Mouse (Mus musculus) intestine, postnatal 0 days (tissue): ENCODE measurements at regions not wholly inside any gene's neighbourhood (a gene's known extent, or its start where the extent isn't known, plus 50 kb on each side); places are given as distances from the start of the nearest gene placed in this dataset.

Experiments
- ATAC-seq: fragments of 200-750 bp; cut with Nextera tagmentation; 2 replicates; pipeline ENCODE4 v1.8.0; 2017; ENCODE audit warnings: mild to moderate bottlenecking, moderate TSS enrichment, moderate library complexity
- H3K27ac ChIP-seq: fragments of 300-500 bp; sonication (generic); 2 replicates; pipeline ENCODE4 v1.5.1; 2014; ENCODE audit warnings: mild to moderate bottlenecking, low read depth, low read length, moderate library complexity
- H3K27me3 ChIP-seq: fragments of 300-500 bp; sonication (generic); replicated peaks from 2 replicates; pipeline ENCODE4 v1.6.1; 2014; ENCODE audit warnings: low read length, mixed read lengths; ENCODE audit not compliant: control insufficient read depth, insufficient read depth
- H3K36me3 ChIP-seq: fragments of 300-500 bp; sonication (generic); 2 replicates; pipeline ENCODE4 v1.6.1; 2014; ENCODE audit warnings: mild to moderate bottlenecking, moderate library complexity; ENCODE audit not compliant: control insufficient read depth, insufficient read depth
- H3K4me1 ChIP-seq: fragments of 300-500 bp; sonication (generic); replicated peaks from 2 replicates; pipeline ENCODE4 v1.6.1; 2014; ENCODE audit warnings: antibody characterized with exemption, low read length, mixed read lengths; ENCODE audit not compliant: control insufficient read depth, insufficient read depth
- H3K4me2 ChIP-seq: fragments of 300-500 bp; sonication (generic); replicated peaks from 2 replicates; pipeline ENCODE4 v1.6.1; 2014; ENCODE audit warnings: low read depth, mild to moderate bottlenecking, moderate library complexity
- H3K4me3 ChIP-seq: fragments of 300-500 bp; sonication (generic); 2 replicates; pipeline ENCODE4 v1.5.1; 2014; ENCODE audit warnings: low read depth, low read length
- H3K9ac ChIP-seq: fragments of 300-500 bp; sonication (generic); 2 replicates; pipeline ENCODE4 v1.6.1; 2014; ENCODE audit warnings: mild to moderate bottlenecking, low read depth, low read length
- H3K9me3 ChIP-seq: fragments of 300-500 bp; sonication (generic); 2 replicates; pipeline ENCODE4 v1.6.1; 2016; ENCODE audit warnings: mixed run types; ENCODE audit not compliant: control insufficient read depth
- CTCF ChIP-seq: sonication (generic); IDR thresholded peaks from 2 replicates; pipeline ENCODE4 v1.5.1; 2016; ENCODE audit warnings: low read depth, mild to moderate bottlenecking, control low read depth, antibody characterized with exemption, moderate library complexity
- WGBS: fragments of 180-500 bp; shearing (Covaris S2); extraction: QIAGEN DNeasy Blood & Tissue Kit; methylation state at CpG from one replicate; pipeline ENCODE4 v1.1.7; 2014; 5-methylcytosine and 5-hydroxymethylcytosine counted together

GRCm38 (mm10) chr13:90342823-90343222 is 253.4 kb upstream of the Xrcc4 start:
- no peaks in the 10 kb centered on the region for H3K36me3 ChIP-seq
- ATAC-seq = no peak

GRCm38 (mm10) chr13:90341597-90342212 is 252.3 kb upstream of the Xrcc4 start:
- Histone ChIP-seq H3K4me3 (no peak overlapping the region), H3K9me3 (no peaks in the 10 kb centered on the region), H3K36me3 (no peaks in the 10 kb centered on the region), H3K9ac (no peak overlapping the region), H3K27ac (no peak overlapping the region), H3K4me1 (no peaks in the 10 kb centered on the region), H3K27me3 (no peaks in the 10 kb centered on the region), H3K4me2 (no peak overlapping the region)
- no peak for TF ChIP-seq CTCF
- WGBS = 51% methylated on average over 8 of the region's 8 CpGs
- ATAC-seq = no peak

More at GRCm38 (mm10) chr13:90342823-90343222, 253.4 kb upstream of the Xrcc4 start:
- Histone ChIP-seq H3K4me2 (no peak overlapping the region), H3K9me3 (no peaks in the 10 kb centered on the region), H3K4me3 (no peak overlapping the region), H3K27ac (no peak overlapping the region), H3K27me3 (no peaks in the 10 kb centered on the region), H3K9ac (no peak overlapping the region), H3K4me1 (no peaks in the 10 kb centered on the region)
- TF ChIP-seq CTCF = no peak
- 62% methylated on average over 4 of the region's 4 CpGs for WGBS

GRCm38 (mm10) chr13:90340647-90341160 is 251.3 kb upstream of the Xrcc4 start:
- H3K4me1 ChIP-seq = no peaks in the 10 kb centered on the region
- H3K9ac ChIP-seq = no peak overlapping the region
- WGBS = 50% methylated on average over 2 of the region's 2 CpGs
- no peak overlapping the region for H3K27ac ChIP-seq
- H3K4me3 ChIP-seq = no peak overlapping the region
- no peaks in the 10 kb centered on the region for H3K36me3 ChIP-seq
- H3K4me2 ChIP-seq = no peak overlapping the region
- H3K27me3 ChIP-seq = no peaks in the 10 kb centered on the region
- TF ChIP-seq CTCF = no peak
- ATAC-seq = no peak
- no peaks in the 10 kb centered on the region for H3K9me3 ChIP-seq

GRCm38 (mm10) chr13:90337591-90337990 is 248.2 kb upstream of the Xrcc4 start:
- no peak overlapping the region for H3K4me3 ChIP-seq
- no peaks in the 10 kb centered on the region for H3K36me3 ChIP-seq
- no peak overlapping the region for H3K27ac ChIP-seq
- no peak for ATAC-seq
- no peaks in the 10 kb centered on the region for H3K4me1 ChIP-seq
- no peak overlapping the region for H3K4me2 ChIP-seq
- WGBS = 90% methylated on average over 1 of the region's 1 CpGs
- no peaks in the 10 kb centered on the region for H3K9me3 ChIP-seq
- no peak for TF ChIP-seq CTCF
- H3K9ac ChIP-seq = no peak overlapping the region
- no peaks in the 10 kb centered on the region for H3K27me3 ChIP-seq

- 74% methylated on average over 3 of the region's 3 CpGs for WGBS
- no peaks in the 10 kb centered on the region for H3K9me3 ChIP-seq
- H3K4me1 ChIP-seq = no peaks in the 10 kb centered on the region
- H3K27me3 ChIP-seq = no peaks in the 10 kb centered on the region
- no peak for ATAC-seq
- no peaks in the 10 kb centered on the region for H3K36me3 ChIP-seq
- H3K9ac ChIP-seq = no peak overlapping the region
- no peak for TF ChIP-seq CTCF
- H3K4me2 ChIP-seq = no peak overlapping the region
- no peak overlapping the region for H3K27ac ChIP-seq
- H3K4me3 ChIP-seq = no peak overlapping the region
These were observed 246.3 kb upstream of the Xrcc4 start for GRCm38 (mm10) chr13:90335741-90336037.

- ATAC-seq = no peak
- 68% methylated on average over 6 of the region's 6 CpGs for WGBS
These were observed 245.7 kb upstream of the Xrcc4 start for GRCm38 (mm10) chr13:90334934-90335740.

More at GRCm38 (mm10) chr13:90334934-90335740, 245.7 kb upstream of the Xrcc4 start:
- H3K36me3 ChIP-seq = no peaks in the 10 kb centered on the region
- TF ChIP-seq CTCF = no peak
- H3K4me2 ChIP-seq = no peak overlapping the region
- no peak overlapping the region for H3K4me3 ChIP-seq
- no peaks in the 10 kb centered on the region for H3K4me1 ChIP-seq
- H3K27me3 ChIP-seq = no peaks in the 10 kb centered on the region
- H3K27ac ChIP-seq = no peak overlapping the region
- no peak overlapping the region for H3K9ac ChIP-seq
- no peaks in the 10 kb centered on the region for H3K9me3 ChIP-seq
